Mouse (Mus musculus): ENCODE data around the gene Zfp467. TPM values are rescaled to one million over a fixed set of nuclear protein-coding genes. Genes with fewer than 3 reads are reported as not detected.

Zfp467 gene
- total and polyA plus RNA-seq, 3 experiments = 0.85 to 5.7 TPM; not detected in 1

DNA sequence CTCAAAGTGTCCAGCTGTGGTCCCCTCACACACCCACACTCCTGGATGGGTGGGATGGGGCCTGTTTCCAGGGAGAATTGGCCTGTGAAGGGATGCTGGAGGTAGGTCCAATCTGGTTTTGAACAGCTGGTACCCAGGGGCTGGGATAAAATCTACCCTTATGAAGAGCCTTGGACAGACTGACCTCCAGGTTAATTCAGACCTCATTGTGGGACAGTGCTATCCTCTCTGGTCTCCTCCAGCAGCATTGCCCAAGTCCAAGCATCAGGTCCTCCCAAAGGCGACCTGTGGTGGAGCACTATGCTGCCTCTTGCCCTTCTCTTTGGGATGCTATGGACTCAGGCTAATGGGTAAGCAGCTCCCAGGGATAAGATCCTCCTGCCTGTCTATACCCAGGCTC is 2.3 kb upstream of the Zfp467 start, which contains the start of gene Sspo:
TSS of gene Sspo (plus strand) at position 301 of the 400 bp plus-strand sequence.
- Histone ChIP-seq H3K9me3 (replicated peaks; ENCODE audit: insufficient read depth, low read length) (no peaks in the 10 kb centered on the region), H3K9ac (ENCODE audit: control insufficient read depth, low read depth, low read length, poor library complexity, severe bottlenecking) (no peak within 1 kb of the TSS), H3K4me3 (ENCODE audit: control insufficient read depth in 1 of 2, insufficient read depth in 1 of 2, low read depth in 2 of 2, low read length in 2 of 2) (no peak within 1 kb of the TSS), H3K27ac (ENCODE audit: control insufficient read depth, low read depth, low read length) (no peak within 1 kb of the TSS), H3K27me3 (ENCODE audit: control insufficient read depth in 1 of 2, insufficient read depth in 2 of 2, low read length in 2 of 2) (peaks cover 0 to 2% of the 10 kb centered on the region in 2 experiments; a peak in 1 of 4 replicates), H3K79me2 (ENCODE audit: control insufficient read depth, insufficient read depth, low read length, poor library complexity) (no peaks in the 10 kb centered on the region), H3K4me1 (ENCODE audit: control insufficient read depth in 1 of 2, insufficient read depth in 2 of 2, low read length in 2 of 2) (no peaks in the 10 kb centered on the region), H3K36me3 (ENCODE audit: control insufficient read depth in 1 of 2, insufficient read depth in 2 of 2, low read length in 2 of 2) (no peaks in the 10 kb centered on the region)
- TF ChIP-seq TBP (IDR thresholded peaks at IDR 0.05; ENCODE audit: low read depth, low read length) = no peak
- TF ChIP-seq POLR2AphosphoS5 (IDR thresholded peaks at IDR 0.05; ENCODE audit: borderline replicate concordance, low read depth, low read length) = no peak
- no peak for TF ChIP-seq NELFE (IDR thresholded peaks at IDR 0.05; ENCODE audit: low read depth, low read length)
- no peak for TF ChIP-seq USF1 (IDR thresholded peaks at IDR 0.05; ENCODE audit: low read depth, low read length)
- TF ChIP-seq CHD1 (IDR thresholded peaks at IDR 0.05; ENCODE audit: low read depth, low read length) = no peak
- TF ChIP-seq MYC (IDR thresholded peaks at IDR 0.05; ENCODE audit: low read depth, low read length) = no peak
- DNase-seq (ENCODE audit: low read depth, low spot score) = no peak

DNA sequence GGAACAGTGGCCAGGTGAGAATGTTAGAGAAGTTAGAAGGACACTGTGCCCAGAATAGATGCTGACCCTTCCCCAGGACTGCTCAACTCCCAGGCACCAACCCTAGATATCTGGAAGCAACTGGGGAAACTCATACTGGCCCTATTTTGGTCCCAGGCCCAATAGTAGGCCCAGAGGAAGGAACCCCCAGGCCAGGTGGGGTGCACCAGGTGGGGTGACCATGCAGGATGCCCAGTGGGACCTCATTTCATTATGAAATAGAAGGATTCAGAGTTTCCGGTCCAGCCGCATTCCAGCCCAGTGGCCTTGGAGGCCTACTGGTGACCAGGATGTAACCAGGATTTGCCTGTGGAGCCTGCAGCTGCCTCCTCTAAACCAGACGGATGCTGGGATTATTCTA is 1.3 kb upstream of the Zfp467 start:
- TF ChIP-seq CHD2 (IDR thresholded peaks at IDR 0.05; ENCODE audit: low read length) = no peak
- TF ChIP-seq ELF1 (IDR thresholded peaks at IDR 0.05; ENCODE audit: low read depth, low read length) = no peak
- TF ChIP-seq UBTF (IDR thresholded peaks at IDR 0.05; ENCODE audit: borderline replicate concordance, insufficient read depth, low read depth, low read length) = no peak
- TF ChIP-seq RCOR1 (IDR thresholded peaks at IDR 0.05; ENCODE audit: low read depth, low read length) = no peak
- no peak for TF ChIP-seq EP300 (IDR thresholded peaks at IDR 0.05; ENCODE audit: low read depth in 1 of 2, low read length in 2 of 2)
- no peak for TF ChIP-seq MXI1 (IDR thresholded peaks at IDR 0.05; ENCODE audit: low read depth, low read length)
- TF ChIP-seq MYB (IDR thresholded peaks at IDR 0.05; ENCODE audit: low read depth, low read length) = no peak
- no peak for TF ChIP-seq USF2 (IDR thresholded peaks at IDR 0.05; ENCODE audit: borderline replicate concordance in 1 of 2, insufficient read depth in 1 of 2, low read depth in 1 of 2, low read length in 2 of 2)
- TF ChIP-seq MEF2A (IDR thresholded peaks at IDR 0.05; ENCODE audit: extremely low read depth, insufficient replicate concordance, low read depth, low read length, poor library complexity, severe bottlenecking) = no peak
- TF ChIP-seq ZKSCAN1 (IDR thresholded peaks at IDR 0.05; ENCODE audit: low read depth, low read length) = no peak
- no peak for TF ChIP-seq CHD1 (IDR thresholded peaks at IDR 0.05; ENCODE audit: low read depth, low read length)
- no peak for TF ChIP-seq ETS1 (IDR thresholded peaks at IDR 0.05; ENCODE audit: low read depth, low read length)
- TF ChIP-seq GABPA (IDR thresholded peaks at IDR 0.05; ENCODE audit: low read depth, low read length) = no peak
- TF ChIP-seq NELFE (IDR thresholded peaks at IDR 0.05; ENCODE audit: low read depth, low read length) = no peak
- no peak overlapping the region for H3K9ac ChIP-seq (ENCODE audit: control insufficient read depth, low read depth, low read length, poor library complexity, severe bottlenecking)
- no peak overlapping the region for H3K4me3 ChIP-seq (ENCODE audit: control insufficient read depth in 1 of 2, insufficient read depth in 1 of 2, low read depth in 2 of 2, low read length in 2 of 2)
- peaks cover 0 to 2% of the 10 kb centered on the region in 2 experiments; a peak in 1 of 4 replicates for H3K27me3 ChIP-seq (ENCODE audit: control insufficient read depth in 1 of 2, insufficient read depth in 2 of 2, low read length in 2 of 2)
- no peaks in the 10 kb centered on the region for H3K36me3 ChIP-seq (ENCODE audit: control insufficient read depth in 1 of 2, insufficient read depth in 2 of 2, low read length in 2 of 2)
- no peak for DNase-seq (ENCODE audit: low read depth, low spot score)
- no peaks in the 10 kb centered on the region for H3K9me3 ChIP-seq (replicated peaks; ENCODE audit: insufficient read depth, low read length)
- no peak overlapping the region for H3K27ac ChIP-seq (ENCODE audit: control insufficient read depth, low read depth, low read length)
- H3K4me1 ChIP-seq (ENCODE audit: control insufficient read depth in 1 of 2, insufficient read depth in 2 of 2, low read length in 2 of 2) = no peaks in the 10 kb centered on the region
- H3K79me2 ChIP-seq (ENCODE audit: control insufficient read depth, insufficient read depth, low read length, poor library complexity) = no peaks in the 10 kb centered on the region

All from MEL (cell line).